Mouse (Mus musculus) bone marrow macrophage, adult 2 months (primary cell): ENCODE measurements around the gene Lrrc8d. TPM values are rescaled to one million over a fixed set of nuclear protein-coding genes. Genes with fewer than 3 reads are reported as not detected.
"Not testable (repeated sequence)": the region's sequence is repeated elsewhere in the genome, so short reads cannot be mapped to it uniquely, and the experiment has no call there.

ENCODE experiments used
- H3K27ac ChIP-seq: 2 replicates; pipeline ENCODE4 v1.5.1; 2012; ENCODE audit warnings: low read depth, low read length; ENCODE audit not compliant: insufficient read depth
- H3K4me1 ChIP-seq: 2 replicates; pipeline ENCODE4 v1.6.1; 2012; ENCODE audit warnings: low read length; ENCODE audit not compliant: control insufficient read depth, insufficient read depth
- H3K4me3 ChIP-seq: 2 replicates; pipeline ENCODE4 v1.5.1; 2012; ENCODE audit warnings: mild to moderate bottlenecking, low read length, moderate library complexity; ENCODE audit not compliant: insufficient read depth
- CTCF ChIP-seq: IDR thresholded peaks from 2 replicates; pipeline ENCODE4 v1.5.1; 2012; ENCODE audit warnings: low read depth, mild to moderate bottlenecking, low read length, moderate library complexity
- POLR2A ChIP-seq: IDR thresholded peaks from 2 replicates; pipeline ENCODE4 v1.6.1; 2012; ENCODE audit warnings: mild to moderate bottlenecking, low read depth, low read length, borderline replicate concordance
- polyA plus RNA-seq: library from polyadenylated mRNA; stranded (reverse); fragments of >200 nt; gene quantifications from 2 replicates; pipeline ENCODE4 v1.2.4, GENCODE M21; 2012; ENCODE audit not compliant: missing spikeins, insufficient read depth, insufficient read length

Lrrc8d gene
- polyA plus RNA-seq, 1 experiment: 37.1 TPM

DNA sequence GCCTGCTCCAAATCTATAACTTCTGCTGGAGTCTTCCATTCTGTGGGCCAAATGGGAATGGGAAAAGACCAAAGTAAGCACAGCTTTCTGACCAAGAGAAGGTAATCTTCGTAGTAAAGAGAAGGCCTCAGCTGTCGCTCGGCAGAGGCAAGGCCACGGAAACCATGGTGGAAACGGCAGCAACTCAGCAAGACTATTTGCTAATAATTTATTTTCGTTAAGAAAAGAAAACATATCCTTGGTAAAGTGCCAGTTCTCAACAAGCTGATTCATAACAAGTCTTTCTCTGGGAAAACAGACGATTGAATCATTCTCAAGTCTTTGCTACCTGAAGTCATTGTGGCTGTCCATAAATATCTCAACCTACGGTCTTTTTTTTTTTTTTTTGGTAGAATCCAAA, 148.0 kb downstream of the Lrrc8d start:
- TF ChIP-seq POLR2A (no peak), CTCF (no peak)
- Histone ChIP-seq H3K4me1 (peaks cover 18% of the 10 kb centered on the region), H3K27ac (no peak overlapping the region), H3K4me3 (no peak overlapping the region)

DNA sequence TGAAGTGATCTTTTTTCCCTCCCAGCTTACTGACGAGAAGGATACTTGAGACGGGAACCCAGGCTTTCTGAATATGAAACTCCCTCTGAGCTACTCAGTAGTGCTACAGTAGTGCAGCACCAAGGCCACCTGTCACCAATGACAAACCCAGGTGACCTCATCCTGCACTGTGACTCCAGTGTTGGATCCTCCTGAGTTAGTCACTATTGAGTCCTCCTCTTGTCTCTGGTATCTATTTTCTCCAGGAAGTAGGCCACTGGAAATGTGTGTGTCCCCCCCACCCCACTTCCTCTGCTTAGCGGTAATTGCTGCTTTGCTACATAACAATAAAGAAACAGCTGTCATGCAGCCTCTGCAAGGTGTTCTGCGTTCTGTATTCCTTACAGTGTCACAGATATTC, 149.5 kb downstream of the Lrrc8d start:
- peaks cover 14% of the 10 kb centered on the region for H3K4me1 ChIP-seq
- no peak overlapping the region for H3K4me3 ChIP-seq
- TF ChIP-seq POLR2A (no peak), CTCF (no peak)
- no peak overlapping the region for H3K27ac ChIP-seq

DNA sequence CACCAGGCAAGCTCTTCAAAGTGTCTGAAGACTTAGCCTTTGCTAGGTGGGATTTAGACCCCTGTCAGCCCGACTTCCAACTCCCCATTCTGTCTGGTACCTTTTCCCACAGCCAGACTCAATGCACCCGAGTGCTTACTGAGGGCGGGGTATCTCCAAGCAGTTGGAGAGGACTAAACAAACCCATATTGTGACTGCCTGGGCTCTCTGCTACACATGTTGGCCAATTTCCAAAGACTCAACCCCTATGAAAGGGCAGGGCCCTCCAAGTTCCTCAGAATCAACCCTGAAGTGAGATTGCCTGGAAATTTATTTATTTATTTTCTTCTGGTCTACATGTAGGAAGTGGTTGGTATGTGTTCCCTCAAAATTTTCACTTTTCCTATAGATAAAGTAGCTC, 149.9 kb downstream of the Lrrc8d start:
- Histone ChIP-seq H3K4me3 (no peak overlapping the region), H3K27ac (no peak overlapping the region), H3K4me1 (peaks cover 9% of the 10 kb centered on the region)
- no peak for TF ChIP-seq POLR2A
- no peak for TF ChIP-seq CTCF

DNA sequence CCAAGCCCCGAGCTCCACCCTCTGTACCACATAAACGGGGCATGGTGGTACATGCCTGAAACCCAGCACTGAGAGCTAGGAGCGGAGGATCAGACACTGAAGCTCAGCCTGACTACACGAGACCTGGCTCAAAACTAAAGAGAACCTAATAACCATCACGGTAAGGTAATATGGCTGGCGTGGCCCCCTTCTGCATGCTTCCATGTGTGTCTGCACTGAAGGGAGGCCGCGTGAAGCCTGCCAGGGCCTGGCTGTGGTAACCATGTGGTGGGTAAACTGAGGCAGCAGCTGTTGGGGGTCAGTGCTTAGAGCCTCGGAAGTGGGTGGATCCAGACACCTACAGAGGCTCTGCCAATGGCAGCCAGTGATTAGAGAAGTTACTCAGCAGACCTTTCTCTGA, 153.5 kb downstream of the Lrrc8d start:
- Histone ChIP-seq H3K4me3 (no peak overlapping the region), H3K4me1 (peaks cover 9% of the 10 kb centered on the region), H3K27ac (no peak overlapping the region)
- TF ChIP-seq POLR2A (no peak), CTCF (no peak)

- TF ChIP-seq POLR2A: no peak
- no peak for TF ChIP-seq CTCF
- H3K27ac ChIP-seq: no peak overlapping the region
- no peaks in the 10 kb centered on the region for H3K4me1 ChIP-seq
- H3K4me3 ChIP-seq: no peak overlapping the region
Measured at GRCm38 (mm10) chr5:105857486-105857885, 157.7 kb downstream of the Lrrc8d start.

- Histone ChIP-seq H3K27ac (no peak overlapping the region), H3K4me1 (no peaks in the 10 kb centered on the region), H3K4me3 (no peak overlapping the region)
- TF ChIP-seq CTCF (no peak), POLR2A (no peak)
Measured at GRCm38 (mm10) chr5:105858754-105859694, 159.3 kb downstream of the Lrrc8d start.

DNA sequence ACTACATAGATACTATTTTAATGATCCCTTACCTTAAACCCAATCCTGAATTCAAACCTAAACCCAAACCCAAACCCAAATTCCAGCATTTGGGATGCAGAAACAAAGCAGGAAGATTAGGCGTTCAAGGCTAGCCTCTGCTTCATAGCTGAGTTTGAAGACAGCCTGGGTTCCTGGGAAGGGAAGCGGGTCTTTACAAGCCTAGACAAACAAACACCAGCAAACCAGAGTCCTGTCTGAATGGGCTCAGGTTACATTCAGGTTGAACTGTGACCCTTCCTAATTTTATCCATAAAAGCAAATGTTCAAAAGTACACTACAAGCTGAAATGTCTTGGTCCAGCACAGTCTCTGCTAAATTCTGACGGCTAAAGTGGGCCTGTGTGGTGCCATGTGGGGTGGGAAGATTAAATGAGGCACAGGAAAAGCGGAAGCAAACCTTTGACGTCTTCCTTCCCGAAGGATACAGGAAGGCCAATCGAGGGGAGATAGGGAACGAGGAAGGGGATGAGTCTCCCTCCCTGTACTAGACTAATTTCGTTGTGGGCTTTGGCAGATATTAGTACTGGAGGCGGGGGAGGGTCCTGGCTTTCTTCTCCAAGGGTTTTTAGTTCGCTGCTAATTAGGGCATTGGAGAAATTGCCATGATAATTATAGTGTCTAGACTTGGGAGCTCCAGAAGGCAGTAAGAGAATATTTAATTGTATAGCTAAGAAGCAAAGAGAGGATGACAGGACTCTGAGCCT, 160.1 kb downstream of the Lrrc8d start:
- no peak overlapping the region for H3K27ac ChIP-seq
- TF ChIP-seq CTCF (no peak), POLR2A (no peak)
- no peak overlapping the region for H3K4me3 ChIP-seq
- H3K4me1 ChIP-seq: no peaks in the 10 kb centered on the region

GRCm38 (mm10) chr5:105860461-105860835, 160.7 kb downstream of the Lrrc8d start:
- H3K27ac ChIP-seq: no peak overlapping the region
- TF ChIP-seq POLR2A (no peak), CTCF (no peak)
- no peaks in the 10 kb centered on the region for H3K4me1 ChIP-seq
- no peak overlapping the region for H3K4me3 ChIP-seq

- no peak for TF ChIP-seq POLR2A
- no peak for TF ChIP-seq CTCF
- Histone ChIP-seq H3K27ac (no peak overlapping the region), H3K4me1 (no peaks in the 10 kb centered on the region), H3K4me3 (no peak overlapping the region)
Measured at GRCm38 (mm10) chr5:105861616-105862015, 161.8 kb downstream of the Lrrc8d start.

- not testable (repeated sequence) for H3K4me1 ChIP-seq, H3K27ac ChIP-seq, H3K4me3 ChIP-seq
Measured at GRCm38 (mm10) chr5:105865110-105865628, 165.4 kb downstream of the Lrrc8d start.
